Mouse (Mus musculus): ENCODE results near the gene Gm11099. TPM values are rescaled to one million over a fixed set of nuclear protein-coding genes. Genes with fewer than 3 reads are reported as not detected.

The Gm11099 gene
- polyA plus RNA-seq (2012; ENCODE audit: insufficient read depth, low replicate concordance): not detected in 2 replicates

- no peaks in the 10 kb centered on the region for H3K36me3 ChIP-seq (replicated peaks; ENCODE audit: low read length)
- TF ChIP-seq GATA1 (IDR thresholded peaks at IDR 0.05; ENCODE audit: borderline replicate concordance, low read length): no peak
- TF ChIP-seq FLI1 (IDR thresholded peaks at IDR 0.05; ENCODE audit: low read length): no peak
- no peaks in the 10 kb centered on the region for H3K4me1 ChIP-seq
- no peaks in the 10 kb centered on the region for H3K9me3 ChIP-seq
- H3K4me3 ChIP-seq (replicated peaks): no peak within 1 kb of the TSS
- H3K27me3 ChIP-seq (replicated peaks): no peaks in the 10 kb centered on the region
These were observed at the start of gene Gm11099 for GRCm38 (mm10) chr2:58859134-58859533. Gm11099 (plus strand) TSS chr2:58859434.

DNA sequence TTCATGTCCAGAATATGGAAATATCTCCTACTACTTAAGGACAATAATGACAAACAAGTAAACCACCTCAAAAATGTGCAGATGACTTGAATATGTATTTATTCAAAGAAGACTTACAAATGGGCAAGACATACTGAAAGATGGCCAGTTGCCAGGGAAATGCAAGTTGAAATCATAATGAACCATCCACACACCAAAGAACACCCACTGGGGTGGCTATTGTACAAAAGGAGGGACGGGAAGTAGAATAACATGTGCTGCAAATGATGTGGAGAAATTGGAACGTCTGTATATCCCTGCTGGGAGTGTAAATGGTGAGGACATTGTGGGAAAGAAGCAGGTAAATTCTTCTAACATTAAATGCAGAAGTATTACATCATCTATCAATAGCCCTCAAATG is 46.3 kb upstream of the Gm11099 start:
- TF ChIP-seq FLI1 (IDR thresholded peaks at IDR 0.05; ENCODE audit: low read length): no peak
- TF ChIP-seq GATA1 (IDR thresholded peaks at IDR 0.05; ENCODE audit: borderline replicate concordance, low read length): no peak

GRCm38 (mm10) chr2:58828910-58829600 is 30.2 kb upstream of the Gm11099 start:
- no peak for TF ChIP-seq GATA1 (IDR thresholded peaks at IDR 0.05; ENCODE audit: borderline replicate concordance, low read length)
- no peak for TF ChIP-seq FLI1 (IDR thresholded peaks at IDR 0.05; ENCODE audit: low read length)
- no peaks in the 10 kb centered on the region for H3K27me3 ChIP-seq (replicated peaks)
- H3K36me3 ChIP-seq (replicated peaks; ENCODE audit: low read length): no peaks in the 10 kb centered on the region
- peaks cover 23% of the 10 kb centered on the region for H3K9me3 ChIP-seq
- no peak overlapping the region for H3K4me3 ChIP-seq (replicated peaks)
- H3K4me1 ChIP-seq: no peaks in the 10 kb centered on the region

More for the DNA sequence above, 46.3 kb upstream of the Gm11099 start:
- Histone ChIP-seq H3K9me3 (peaks cover 8% of the 10 kb centered on the region; the same call in 1 of the 2 replicates), H3K36me3 (replicated peaks; ENCODE audit: low read length) (no peaks in the 10 kb centered on the region), H3K4me1 (no peaks in the 10 kb centered on the region), H3K4me3 (replicated peaks) (no peak overlapping the region), H3K27me3 (replicated peaks) (no peaks in the 10 kb centered on the region)

DNA sequence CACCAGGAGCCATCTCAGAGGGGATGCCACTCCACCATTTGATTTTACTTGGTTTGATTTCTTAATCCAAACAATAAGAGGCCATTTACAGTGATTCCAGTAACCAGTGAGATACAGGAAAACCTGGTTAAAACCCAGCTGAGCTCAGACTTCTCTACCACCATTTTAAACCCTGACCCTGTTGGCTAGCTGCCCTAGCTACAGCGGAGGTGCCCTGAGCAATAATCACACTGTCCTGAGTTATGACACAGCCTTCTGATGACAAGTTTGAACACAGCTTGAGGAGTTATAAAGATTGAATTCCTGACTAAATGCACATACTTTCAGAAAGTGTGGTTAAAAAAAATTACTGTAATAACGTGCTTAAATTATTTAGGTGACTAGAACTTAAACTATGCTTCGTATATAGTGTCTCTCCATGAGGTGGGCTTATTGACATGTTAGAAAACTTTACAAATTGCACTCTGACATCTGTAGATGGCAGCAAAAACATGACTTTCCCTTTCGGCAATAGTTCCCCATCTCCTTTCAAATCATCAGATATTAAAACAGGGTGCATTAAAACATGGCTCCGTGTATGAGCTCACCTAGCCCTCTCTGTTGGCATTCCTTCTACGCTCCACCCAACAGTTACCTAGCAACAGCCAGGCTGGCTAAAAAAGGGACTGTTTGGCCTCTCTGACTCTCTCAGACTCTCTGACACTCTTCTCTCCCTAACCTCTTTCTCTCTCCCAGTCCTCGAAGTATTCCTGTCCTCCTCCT is 29.1 kb upstream of the Gm11099 start:
- Histone ChIP-seq H3K9me3 (peaks cover 23% of the 10 kb centered on the region), H3K4me1 (no peaks in the 10 kb centered on the region), H3K27me3 (replicated peaks) (no peaks in the 10 kb centered on the region), H3K4me3 (replicated peaks) (no peak overlapping the region), H3K36me3 (replicated peaks; ENCODE audit: low read length) (no peaks in the 10 kb centered on the region)
- TF ChIP-seq GATA1 (IDR thresholded peaks at IDR 0.05; ENCODE audit: borderline replicate concordance, low read length) (no peak), FLI1 (IDR thresholded peaks at IDR 0.05; ENCODE audit: low read length) (no peak)

- TF ChIP-seq GATA1 (IDR thresholded peaks at IDR 0.05; ENCODE audit: borderline replicate concordance, low read length): no peak
- no peak for TF ChIP-seq FLI1 (IDR thresholded peaks at IDR 0.05; ENCODE audit: low read length)
- Histone ChIP-seq H3K36me3 (replicated peaks; ENCODE audit: low read length) (no peaks in the 10 kb centered on the region), H3K4me3 (replicated peaks) (no peak overlapping the region), H3K27me3 (replicated peaks) (no peaks in the 10 kb centered on the region), H3K4me1 (no peaks in the 10 kb centered on the region), H3K9me3 (peaks cover 22% of the 10 kb centered on the region)
These were observed 26.8 kb upstream of the Gm11099 start for GRCm38 (mm10) chr2:58832253-58832980.

- no peaks in the 10 kb centered on the region for H3K4me1 ChIP-seq
- H3K4me3 ChIP-seq (replicated peaks): no peak overlapping the region
- no peaks in the 10 kb centered on the region for H3K36me3 ChIP-seq (replicated peaks; ENCODE audit: low read length)
- peaks cover 12% of the 10 kb centered on the region for H3K9me3 ChIP-seq
- no peaks in the 10 kb centered on the region for H3K27me3 ChIP-seq (replicated peaks)
- TF ChIP-seq FLI1 (IDR thresholded peaks at IDR 0.05; ENCODE audit: low read length): no peak
- no peak for TF ChIP-seq GATA1 (IDR thresholded peaks at IDR 0.05; ENCODE audit: borderline replicate concordance, low read length)
These were observed 18.2 kb upstream of the Gm11099 start for GRCm38 (mm10) chr2:58841021-58841420.

DNA sequence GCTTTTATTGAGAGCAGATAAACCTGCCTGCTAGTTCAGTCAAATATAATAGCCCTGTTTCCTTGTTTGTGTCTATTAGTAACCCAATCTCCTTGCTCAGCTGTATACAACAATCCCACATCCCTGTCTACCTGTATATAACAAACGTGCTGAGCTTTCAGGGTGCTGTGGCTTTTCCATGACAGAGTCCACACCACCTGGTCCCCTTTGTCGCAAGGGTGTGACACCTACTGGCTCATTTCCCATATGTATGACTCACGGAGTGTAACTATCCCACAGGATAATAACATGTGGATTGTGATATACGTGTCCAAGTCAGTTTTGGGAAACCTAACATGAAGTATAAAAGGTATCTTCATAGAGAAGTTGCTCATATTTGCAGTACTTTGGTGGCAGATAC is 16.8 kb upstream of the Gm11099 start:
- no peak overlapping the region for H3K4me3 ChIP-seq (replicated peaks)
- H3K4me1 ChIP-seq: no peaks in the 10 kb centered on the region
- TF ChIP-seq FLI1 (IDR thresholded peaks at IDR 0.05; ENCODE audit: low read length) (no peak), GATA1 (IDR thresholded peaks at IDR 0.05; ENCODE audit: borderline replicate concordance, low read length) (no peak)
- no peaks in the 10 kb centered on the region for H3K36me3 ChIP-seq (replicated peaks; ENCODE audit: low read length)
- peaks cover 8% of the 10 kb centered on the region for H3K9me3 ChIP-seq
- no peaks in the 10 kb centered on the region for H3K27me3 ChIP-seq (replicated peaks)

DNA sequence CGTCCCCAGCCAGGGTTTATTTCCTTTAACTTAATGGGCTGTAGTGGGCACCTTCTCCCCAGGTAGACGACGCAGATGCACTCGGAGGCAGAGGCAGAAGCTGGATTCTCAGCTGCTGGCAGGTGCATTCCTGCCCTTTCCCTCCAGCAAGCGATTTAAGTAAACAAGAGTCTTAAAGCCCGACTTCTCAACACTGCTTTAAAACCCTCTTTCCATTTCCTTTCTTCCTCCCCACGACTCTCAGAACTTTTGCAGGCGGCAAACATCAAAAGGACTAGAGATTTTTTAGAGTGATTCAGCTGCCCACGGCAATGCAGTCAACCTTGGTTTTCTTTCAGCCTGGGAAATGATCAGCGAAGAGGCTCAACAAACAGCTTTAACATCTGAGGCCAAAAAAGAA is 14.7 kb upstream of the Gm11099 start:
- Histone ChIP-seq H3K4me3 (replicated peaks) (no peak overlapping the region), H3K9me3 (peaks cover 8% of the 10 kb centered on the region), H3K36me3 (replicated peaks; ENCODE audit: low read length) (no peaks in the 10 kb centered on the region), H3K27me3 (replicated peaks) (no peaks in the 10 kb centered on the region), H3K4me1 (no peaks in the 10 kb centered on the region)
- TF ChIP-seq FLI1 (IDR thresholded peaks at IDR 0.05; ENCODE audit: low read length) (no peak), GATA1 (IDR thresholded peaks at IDR 0.05; ENCODE audit: borderline replicate concordance, low read length) (no peak)

DNA sequence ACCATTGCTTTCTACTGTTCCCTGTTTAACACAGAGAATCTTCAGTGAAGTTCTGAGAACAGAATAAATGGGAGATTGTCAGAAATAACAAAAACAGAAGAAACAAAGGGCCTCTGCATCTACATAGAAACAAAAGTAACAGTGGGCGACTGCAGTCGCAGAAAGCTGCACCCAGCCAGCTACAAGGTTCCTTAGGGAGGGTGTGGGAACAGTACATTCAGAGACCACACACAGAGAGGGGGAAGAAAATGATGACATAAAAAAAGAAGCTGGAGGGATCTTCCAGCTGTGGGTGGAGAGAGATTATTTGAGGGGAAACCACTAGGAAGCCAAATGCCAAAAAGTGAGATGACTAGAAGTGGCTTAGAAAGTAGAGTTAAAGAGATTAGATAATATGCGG is 20.6 kb downstream of the Gm11099 start:
- peaks cover 3% of the 10 kb centered on the region; the same call in 1 of the 2 replicates for H3K9me3 ChIP-seq
- no peaks in the 10 kb centered on the region for H3K36me3 ChIP-seq (replicated peaks; ENCODE audit: low read length)
- no peaks in the 10 kb centered on the region for H3K4me1 ChIP-seq
- H3K27me3 ChIP-seq (replicated peaks): no peaks in the 10 kb centered on the region
- H3K4me3 ChIP-seq (replicated peaks): no peak overlapping the region
- TF ChIP-seq FLI1 (IDR thresholded peaks at IDR 0.05; ENCODE audit: low read length) (no peak), GATA1 (IDR thresholded peaks at IDR 0.05; ENCODE audit: borderline replicate concordance, low read length) (no peak)
